Mouse (Mus musculus) layer of hippocampus, adult 11-12 months (tissue): ENCODE data around the gene Slc12a9.
A peak's percentile ranks its signal among the peaks of the same experiment; 100 is the strongest.
"Not testable (repeated sequence)": the region's sequence is repeated elsewhere in the genome, so short reads cannot be mapped to it uniquely, and the experiment has no call there.

ENCODE experiments used
- DNase-seq: peaks from one replicate; pipeline ENCODE4 v3.0.0; 2022; ENCODE audit warnings: low spot score

The Slc12a9 gene

GRCm38 (mm10) chr5:137287032-137287952 lies 46.1 kb downstream of the Slc12a9 start, which contains the start of gene Ache:
Gene Ache (plus strand): TSS chr5:137287519.
- peak; percentile 72 for DNase-seq

GRCm38 (mm10) chr5:137286655-137287031 lies 46.8 kb downstream of the Slc12a9 start:
- DNase-seq = peak; percentile 93

GRCm38 (mm10) chr5:137285986-137286385 lies 47.4 kb downstream of the Slc12a9 start:
- DNase-seq = no peak

- peak; percentile 62 for DNase-seq
These were observed 48.4 kb downstream of the Slc12a9 start for GRCm38 (mm10) chr5:137285045-137285444.

- not testable (repeated sequence) for DNase-seq
These were observed 49.0 kb downstream of the Slc12a9 start for GRCm38 (mm10) chr5:137284411-137284810.

DNA sequence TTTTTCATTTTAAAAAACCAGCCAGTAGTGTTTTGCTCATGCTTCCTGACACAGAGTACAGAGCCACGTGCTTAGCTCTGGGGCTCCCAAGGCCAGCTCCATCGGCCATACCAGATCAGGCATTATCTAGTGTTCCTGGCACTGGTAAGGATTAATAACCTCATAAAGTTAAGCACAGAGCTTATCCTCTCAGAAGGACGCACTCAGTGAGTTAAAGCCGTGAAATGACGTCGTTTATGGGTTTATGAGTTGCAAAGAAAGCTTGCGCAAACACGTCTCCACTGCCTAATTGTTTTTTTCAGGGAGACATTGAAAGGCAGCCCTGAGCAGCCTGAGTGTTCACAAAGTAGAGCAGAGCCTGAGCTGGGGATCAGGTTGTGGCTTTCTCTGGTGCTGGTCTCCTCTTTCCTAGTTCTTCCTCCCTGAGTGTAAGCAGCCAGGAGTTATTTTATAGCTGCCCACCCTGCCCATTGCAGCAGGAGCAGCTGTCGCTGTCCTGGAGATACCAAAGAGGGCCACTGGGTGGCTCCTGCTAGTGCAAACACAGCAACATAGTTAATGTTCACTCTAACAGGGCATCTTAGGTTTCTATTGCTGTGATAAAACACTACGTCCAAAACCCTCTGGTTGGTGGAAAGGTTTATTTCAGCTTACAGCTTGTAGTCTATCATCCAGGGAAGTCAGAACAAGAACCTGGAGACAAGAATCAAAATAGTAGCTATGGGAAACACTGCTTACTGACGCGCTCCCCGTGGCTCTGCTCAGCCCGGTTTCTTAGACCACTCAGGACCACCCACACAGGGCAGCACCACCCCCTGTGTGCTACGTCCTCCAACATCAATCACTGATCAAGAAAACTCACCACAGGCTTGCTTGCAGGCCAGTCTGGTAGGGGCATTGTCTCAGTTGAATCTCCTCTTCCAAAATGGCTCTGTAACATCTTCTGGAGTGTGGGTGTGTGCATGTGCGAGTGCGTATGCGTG lies 55.7 kb downstream of the Slc12a9 start:
- DNase-seq = peak; percentile 35

DNA sequence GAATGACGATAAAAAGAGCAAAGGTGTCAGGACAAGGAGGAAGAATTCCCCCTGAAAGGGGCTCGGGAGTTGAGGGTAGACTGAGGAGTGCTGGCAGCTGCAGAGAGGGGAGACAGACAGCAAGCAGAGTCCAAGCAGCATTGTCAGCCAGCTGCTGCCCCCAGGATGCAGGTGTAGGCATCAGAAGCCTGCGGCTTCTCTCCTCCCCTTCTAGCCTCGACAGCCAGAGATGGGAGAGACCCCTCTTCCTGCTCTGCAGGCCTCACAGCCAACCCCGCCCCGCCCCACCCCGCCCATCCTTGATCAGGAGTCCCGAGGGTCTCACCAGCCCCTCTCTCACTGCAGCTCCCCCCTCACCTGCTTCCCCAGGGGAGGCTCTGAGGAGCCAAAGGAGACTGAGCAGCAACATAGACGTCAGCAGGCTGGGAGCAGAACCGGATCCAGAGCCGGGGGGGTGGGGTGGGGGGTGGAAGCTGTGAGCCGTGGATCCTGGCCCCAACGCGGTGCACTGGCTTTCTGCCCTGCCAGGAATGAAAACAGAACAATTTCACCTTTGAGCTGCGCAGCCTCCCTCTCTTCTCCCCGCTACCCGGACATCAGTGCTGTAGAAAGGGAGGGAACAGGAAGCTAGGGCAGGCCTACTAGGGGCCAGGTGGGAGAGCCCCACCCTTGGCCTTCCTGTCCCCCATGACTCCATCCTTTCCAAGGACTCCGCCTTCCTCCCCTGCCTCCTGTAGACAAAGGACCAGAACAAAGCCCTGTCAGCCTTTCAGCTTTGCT lies 65.1 kb downstream of the Slc12a9 start:
- no peak for DNase-seq

DNA sequence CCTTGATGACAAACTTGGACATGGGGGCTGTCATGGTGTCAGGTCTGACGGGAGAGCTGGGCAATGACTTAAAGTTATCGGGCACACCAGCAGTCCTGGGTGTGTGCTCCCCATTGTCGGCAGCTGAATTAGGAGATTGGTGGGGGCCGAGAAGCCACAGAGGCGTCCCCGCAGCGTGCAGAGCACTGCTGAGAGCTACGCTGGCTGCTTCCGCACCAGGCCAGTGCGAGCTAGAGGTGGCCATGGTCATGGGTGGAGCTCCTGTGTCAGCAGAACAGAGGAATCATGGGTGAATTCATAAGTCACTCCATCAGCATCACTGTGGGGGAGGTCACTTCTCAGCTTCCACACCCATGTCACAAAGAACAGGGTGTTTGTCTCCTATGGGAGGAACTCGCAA lies 68.6 kb downstream of the Slc12a9 start:
- DNase-seq = no peak
